Mouse (Mus musculus) stomach, postnatal 0 days (tissue): ENCODE measurements around the gene Prm1. TPM values are rescaled to one million over a fixed set of nuclear protein-coding genes. Genes with fewer than 3 reads are reported as not detected.
"Not testable (repeated sequence)": the region's sequence is repeated elsewhere in the genome, so short reads cannot be mapped to it uniquely, and the experiment has no call there.

Experiments used
- ATAC-seq: fragments of 200-750 bp; cut with Nextera tagmentation; 2 replicates; pipeline ENCODE4 v1.8.0; 2017; ENCODE audit not compliant: low FRiP score, low TSS enrichment
- DNase-seq: peaks from one replicate; pipeline ENCODE4 v3.0.0-alpha.2; 2016; ENCODE audit warnings: low spot score
- H3K27ac ChIP-seq: fragments of 300-500 bp; sonication (generic); replicated peaks from 2 replicates; pipeline ENCODE4 v1.5.1; 2014; ENCODE audit warnings: mild to moderate bottlenecking, control low read depth
- H3K27me3 ChIP-seq: fragments of 300-500 bp; sonication (generic); 2 replicates; pipeline ENCODE4 v1.6.1; 2014; ENCODE audit warnings: low read length; ENCODE audit not compliant: control insufficient read depth, insufficient read depth
- H3K36me3 ChIP-seq: fragments of 300-500 bp; sonication (generic); 2 replicates; pipeline ENCODE4 v1.6.1; 2014; ENCODE audit warnings: low read length, mixed read lengths; ENCODE audit not compliant: control insufficient read depth, insufficient read depth
- H3K4me1 ChIP-seq: fragments of 300-500 bp; sonication (generic); replicated peaks from 2 replicates; pipeline ENCODE4 v1.6.1; 2014; ENCODE audit warnings: antibody characterized with exemption; ENCODE audit not compliant: control insufficient read depth, insufficient read depth
- H3K4me2 ChIP-seq: fragments of 300-500 bp; sonication (generic); replicated peaks from 2 replicates; pipeline ENCODE4 v1.6.1; 2014; ENCODE audit warnings: low read depth, mild to moderate bottlenecking, control low read depth, moderate library complexity
- H3K4me3 ChIP-seq: fragments of 300-500 bp; sonication (generic); 2 replicates; pipeline ENCODE4 v1.5.1; 2014; ENCODE audit warnings: low read depth, low read length, control low read depth
- H3K9ac ChIP-seq: fragments of 300-500 bp; sonication (generic); 2 replicates; pipeline ENCODE4 v1.6.1; 2014; ENCODE audit warnings: mild to moderate bottlenecking, low read length, control low read depth, mixed read lengths
- H3K9me3 ChIP-seq: fragments of 300-500 bp; sonication (generic); 2 replicates; pipeline ENCODE4 v1.6.1; 2016; ENCODE audit warnings: low read length; ENCODE audit not compliant: control insufficient read depth
- CTCF ChIP-seq: IDR thresholded peaks from 2 replicates; pipeline ENCODE4 v1.5.1; 2016; ENCODE audit warnings: antibody characterized with exemption, low read depth, mild to moderate bottlenecking, moderate library complexity
- EP300 ChIP-seq: optimal IDR thresholded peaks from 2 replicates; pipeline ENCODE3; 2016; ENCODE audit warnings: antibody characterized with exemption
- WGBS: fragments of 180-500 bp; shearing (Covaris S2); extraction: QIAGEN DNeasy Blood & Tissue Kit; methylation state at CpG from one replicate; pipeline ENCODE4 v1.1.7; 2014; 5-methylcytosine and 5-hydroxymethylcytosine counted together
- polyA plus RNA-seq: library from polyadenylated mRNA; unstranded; fragments of >200 nt; fragmentation: Nextera tagmentation; extraction: Ambion mirVana; gene quantifications from 2 replicates; pipeline ENCODE4 v1.2.1, GENCODE M21; 2015

Prm1 gene
- polyA plus RNA-seq, 1 experiment from 2014 or later: 0.23 TPM

GRCm38 (mm10) chr16:10819966-10820365 is 14.3 kb upstream of the Prm1 start:
- no peak overlapping the region for H3K9ac ChIP-seq
- no peak overlapping the region for H3K27ac ChIP-seq
- H3K4me3 ChIP-seq: no peak overlapping the region
- no peaks in the 10 kb centered on the region for H3K4me1 ChIP-seq
- no peaks in the 10 kb centered on the region for H3K27me3 ChIP-seq
- H3K9me3 ChIP-seq: no peaks in the 10 kb centered on the region
- no peak for ATAC-seq
- H3K36me3 ChIP-seq: no peaks in the 10 kb centered on the region
- DNase-seq: no peak
- no peak overlapping the region for H3K4me2 ChIP-seq
- WGBS: 64% methylated on average over 3 of the region's 3 CpGs
- no peak for TF ChIP-seq EP300
- TF ChIP-seq CTCF: no peak

GRCm38 (mm10) chr16:10818579-10819135 is 13.0 kb upstream of the Prm1 start:
- Histone ChIP-seq H3K27me3 (no peaks in the 10 kb centered on the region), H3K9ac (no peak overlapping the region), H3K27ac (no peak overlapping the region), H3K36me3 (no peaks in the 10 kb centered on the region), H3K4me2 (no peak overlapping the region), H3K4me3 (no peak overlapping the region), H3K9me3 (no peaks in the 10 kb centered on the region), H3K4me1 (no peaks in the 10 kb centered on the region)
- DNase-seq (no peak), ATAC-seq (no peak)
- WGBS: 73% methylated on average over 4 of the region's 4 CpGs
- no peak for TF ChIP-seq CTCF
- no peak for TF ChIP-seq EP300

GRCm38 (mm10) chr16:10814864-10815263 is 9.2 kb upstream of the Prm1 start:
- Histone ChIP-seq H3K4me2 (no peak overlapping the region), H3K27ac (no peak overlapping the region), H3K36me3 (no peaks in the 10 kb centered on the region), H3K9me3 (no peaks in the 10 kb centered on the region), H3K9ac (no peak overlapping the region), H3K4me1 (no peaks in the 10 kb centered on the region), H3K27me3 (no peaks in the 10 kb centered on the region), H3K4me3 (no peak overlapping the region)
- WGBS: 69% methylated on average over 4 of the region's 4 CpGs
- DNase-seq (no peak), ATAC-seq (no peak)
- no peak for TF ChIP-seq CTCF
- TF ChIP-seq EP300: no peak

GRCm38 (mm10) chr16:10813726-10814125 is 8.1 kb upstream of the Prm1 start:
- Histone ChIP-seq H3K27ac (no peak overlapping the region), H3K36me3 (no peaks in the 10 kb centered on the region), H3K4me2 (no peak overlapping the region), H3K27me3 (no peaks in the 10 kb centered on the region), H3K9ac (no peak overlapping the region), H3K4me3 (no peak overlapping the region), H3K4me1 (no peaks in the 10 kb centered on the region), H3K9me3 (no peaks in the 10 kb centered on the region)
- WGBS: 77% methylated on average over 4 of the region's 4 CpGs
- DNase-seq: no peak
- TF ChIP-seq EP300: no peak
- TF ChIP-seq CTCF: no peak
- no peak for ATAC-seq

- Histone ChIP-seq H3K36me3 (no peaks in the 10 kb centered on the region), H3K27me3 (no peaks in the 10 kb centered on the region), H3K4me1 (no peaks in the 10 kb centered on the region), H3K27ac (no peak within 1 kb of the TSS), H3K4me3 (no peak within 1 kb of the TSS), H3K9me3 (no peaks in the 10 kb centered on the region), H3K9ac (0 out of 2 replicates have a peak within 1 kb of the TSS, but pooled peaks have one; percentile 8), H3K4me2 (no peak within 1 kb of the TSS)
- no peak for ATAC-seq
- no peak for TF ChIP-seq EP300
- no peak for TF ChIP-seq CTCF
- DNase-seq: no peak
- 82% methylated on average over 2 of the region's 2 CpGs for WGBS
Measured at GRCm38 (mm10) chr16:10812865-10813371, 7.3 kb upstream of the Prm1 start, which contains the start of gene Gm11172. Gene Gm11172, plus strand, starts transcription at chr16:10812915.

- ATAC-seq (no peak), DNase-seq (no peak)
- Histone ChIP-seq H3K36me3 (no peaks in the 10 kb centered on the region), H3K9ac (no peak overlapping the region), H3K4me3 (no peak overlapping the region), H3K27me3 (no peaks in the 10 kb centered on the region), H3K4me1 (no peaks in the 10 kb centered on the region), H3K9me3 (no peaks in the 10 kb centered on the region), H3K27ac (no peak overlapping the region), H3K4me2 (no peak overlapping the region)
- WGBS: 96% methylated on average over 1 of the region's 1 CpGs
- no peak for TF ChIP-seq EP300
- TF ChIP-seq CTCF: no peak
Measured at GRCm38 (mm10) chr16:10810376-10810775, 4.7 kb upstream of the Prm1 start.

GRCm38 (mm10) chr16:10802420-10802819 is 3.2 kb downstream of the Prm1 start:
- H3K9me3 ChIP-seq, H3K4me2 ChIP-seq, H3K4me1 ChIP-seq, H3K4me3 ChIP-seq, H3K27me3 ChIP-seq, H3K9ac ChIP-seq, H3K27ac ChIP-seq, H3K36me3 ChIP-seq: not testable (repeated sequence)
- 55% methylated on average over 3 of the region's 3 CpGs for WGBS
- DNase-seq: peak; percentile 73
- peak; percentile 97 for ATAC-seq
